Mouse (Mus musculus) hindbrain, postnatal 0 days (tissue): Measurements from ENCODE around the gene Kif26b. TPM values are rescaled to one million over a fixed set of nuclear protein-coding genes. Genes with fewer than 3 reads are reported as not detected.

Experiments used
- ATAC-seq: fragments of 200-750 bp; cut with Nextera tagmentation; 2 replicates; pipeline ENCODE4 v1.8.0; 2017; ENCODE audit warnings: mild to moderate bottlenecking, moderate TSS enrichment, moderate library complexity
- DNase-seq: peaks from one replicate; pipeline ENCODE4 v3.0.0-alpha.2; 2015; ENCODE audit warnings: low spot score
- H3K27ac ChIP-seq: fragments of 300-500 bp; sonication (generic); 2 replicates; pipeline ENCODE4 v1.5.1; 2014; ENCODE audit warnings: mild to moderate bottlenecking
- H3K27me3 ChIP-seq: fragments of 300-500 bp; sonication (generic); 2 replicates; pipeline ENCODE4 v1.6.1; 2014; ENCODE audit warnings: low read length, mixed read lengths; ENCODE audit not compliant: insufficient read depth
- H3K36me3 ChIP-seq: fragments of 300-500 bp; sonication (generic); 2 replicates; pipeline ENCODE4 v1.6.1; 2014; ENCODE audit warnings: low read length, mixed read lengths; ENCODE audit not compliant: insufficient read depth
- H3K4me1 ChIP-seq: fragments of 300-500 bp; sonication (generic); 2 replicates; pipeline ENCODE4 v1.6.1; 2014; ENCODE audit warnings: antibody characterized with exemption, low read length, mixed read lengths; ENCODE audit not compliant: insufficient read depth
- H3K4me2 ChIP-seq: fragments of 300-500 bp; sonication (generic); 2 replicates; pipeline ENCODE4 v1.6.1; 2014; ENCODE audit warnings: low read depth, mild to moderate bottlenecking, low read length, moderate library complexity, mixed read lengths
- H3K4me3 ChIP-seq: fragments of 300-500 bp; sonication (generic); 2 replicates; pipeline ENCODE4 v1.5.1; 2014; ENCODE audit warnings: low read length
- H3K9ac ChIP-seq: fragments of 300-500 bp; sonication (generic); replicated peaks from 2 replicates; pipeline ENCODE4 v1.6.1; 2014; ENCODE audit warnings: mild to moderate bottlenecking, low read length, moderate library complexity, mixed read lengths
- H3K9me3 ChIP-seq: fragments of 300-500 bp; sonication (generic); 2 replicates; pipeline ENCODE4 v1.6.1; 2016; ENCODE audit warnings: low read length, mixed read lengths
- CTCF ChIP-seq: IDR thresholded peaks from 2 replicates; pipeline ENCODE4 v1.5.1; 2016; ENCODE audit warnings: antibody characterized with exemption, control low read depth, low read depth
- WGBS: fragments of 180-500 bp; shearing (Covaris S2); extraction: QIAGEN DNeasy Blood & Tissue Kit; methylation state at CpG from one replicate; pipeline ENCODE4 v1.1.7; 2014; 5-methylcytosine and 5-hydroxymethylcytosine counted together
- polyA plus RNA-seq: library from polyadenylated mRNA; unstranded; fragments of >200 nt; fragmentation: Nextera tagmentation; extraction: Ambion mirVana; gene quantifications from 2 replicates; pipeline ENCODE4 v1.2.1, GENCODE M21; 2015
- total RNA-seq: library from RNA; depleted of rRNA; stranded (reverse); fragments of >200 nt; gene quantifications from 2 replicates; pipeline ENCODE4 v1.2.3, GENCODE M21; 2014

Gene Kif26b
- total and polyA plus RNA-seq, 2 experiments from 2014 or later: 5.8 to 59.7 TPM

GRCm38 (mm10) chr1:178784043-178784442 is 255.1 kb downstream of the Kif26b start:
- no peaks in the 10 kb centered on the region for H3K36me3 ChIP-seq
- 99% methylated on average over 6 of the region's 6 CpGs for WGBS
- ATAC-seq: no peak
- H3K4me2 ChIP-seq: no peak overlapping the region
- no peak overlapping the region for H3K9ac ChIP-seq
- no peaks in the 10 kb centered on the region for H3K27me3 ChIP-seq
- no peaks in the 10 kb centered on the region for H3K9me3 ChIP-seq
- DNase-seq: no peak
- H3K27ac ChIP-seq: no peak overlapping the region
- H3K4me3 ChIP-seq: no peak overlapping the region
- H3K4me1 ChIP-seq: no peaks in the 10 kb centered on the region
- TF ChIP-seq CTCF: no peak

GRCm38 (mm10) chr1:178791266-178791665 is 262.3 kb downstream of the Kif26b start:
- Histone ChIP-seq H3K27ac (no peak overlapping the region), H3K4me3 (no peak overlapping the region), H3K4me1 (no peaks in the 10 kb centered on the region), H3K9me3 (no peaks in the 10 kb centered on the region), H3K4me2 (no peak overlapping the region), H3K27me3 (no peaks in the 10 kb centered on the region), H3K36me3 (no peaks in the 10 kb centered on the region), H3K9ac (no peak overlapping the region)
- TF ChIP-seq CTCF: no peak
- ATAC-seq (no peak), DNase-seq (no peak)
- WGBS: 51% methylated on average over 1 of the region's 1 CpGs

GRCm38 (mm10) chr1:178792726-178793125 is 263.8 kb downstream of the Kif26b start:
- Histone ChIP-seq H3K4me1 (no peaks in the 10 kb centered on the region), H3K4me2 (no peak overlapping the region), H3K36me3 (no peaks in the 10 kb centered on the region), H3K27ac (no peak overlapping the region), H3K27me3 (no peaks in the 10 kb centered on the region), H3K4me3 (no peak overlapping the region), H3K9me3 (no peaks in the 10 kb centered on the region), H3K9ac (no peak overlapping the region)
- ATAC-seq (no peak), DNase-seq (no peak)
- 90% methylated on average over 5 of the region's 5 CpGs for WGBS
- no peak for TF ChIP-seq CTCF

GRCm38 (mm10) chr1:178794866-178795265 is 265.9 kb downstream of the Kif26b start:
- no peak for TF ChIP-seq CTCF

GRCm38 (mm10) chr1:178797388-178797787 is 268.5 kb downstream of the Kif26b start:
- WGBS: 88% methylated on average over 2 of the region's 2 CpGs
- no peak for TF ChIP-seq CTCF
- no peak for DNase-seq
- H3K9me3 ChIP-seq: no peaks in the 10 kb centered on the region
- ATAC-seq: no peak
- no peaks in the 10 kb centered on the region for H3K27me3 ChIP-seq
- H3K27ac ChIP-seq: no peak overlapping the region
- no peak overlapping the region for H3K4me3 ChIP-seq
- no peak overlapping the region for H3K4me2 ChIP-seq
- H3K36me3 ChIP-seq: no peaks in the 10 kb centered on the region
- H3K4me1 ChIP-seq: no peaks in the 10 kb centered on the region; the same call in 1 of the 2 replicates
- H3K9ac ChIP-seq: no peak overlapping the region

More at GRCm38 (mm10) chr1:178794866-178795265, 265.9 kb downstream of the Kif26b start:
- no peak for DNase-seq
- Histone ChIP-seq H3K27ac (no peak overlapping the region), H3K4me3 (no peak overlapping the region), H3K9me3 (no peaks in the 10 kb centered on the region), H3K4me2 (no peak overlapping the region), H3K27me3 (no peaks in the 10 kb centered on the region), H3K36me3 (no peaks in the 10 kb centered on the region), H3K9ac (no peak overlapping the region), H3K4me1 (no peaks in the 10 kb centered on the region; the same call in 1 of the 2 replicates)
- 96% methylated on average over 7 of the region's 7 CpGs for WGBS
- no peak for ATAC-seq

GRCm38 (mm10) chr1:178798333-178798732 is 269.4 kb downstream of the Kif26b start:
- no peaks in the 10 kb centered on the region for H3K27me3 ChIP-seq
- 5% methylated on average over 5 of the region's 5 CpGs for WGBS
- peaks cover 4% of the 10 kb centered on the region; the same call in 1 of the 2 replicates for H3K4me1 ChIP-seq
- no peak for TF ChIP-seq CTCF
- H3K9ac ChIP-seq: 0 out of 2 replicates have a peak overlapping the region, but pooled peaks have one; percentile 21
- H3K9me3 ChIP-seq: no peaks in the 10 kb centered on the region
- ATAC-seq: 0 out of 2 replicates have a peak, but pooled peaks have one; percentile 24
- peak overlapping the region; percentile 49 for H3K4me2 ChIP-seq
- peak overlapping the region; percentile 23 for H3K4me3 ChIP-seq
- H3K36me3 ChIP-seq: no peaks in the 10 kb centered on the region
- no peak overlapping the region for H3K27ac ChIP-seq
- DNase-seq: peak; percentile 45

GRCm38 (mm10) chr1:178798886-178799285 is 270.0 kb downstream of the Kif26b start:
- Histone ChIP-seq H3K9me3 (no peaks in the 10 kb centered on the region), H3K4me1 (peaks cover 4% of the 10 kb centered on the region; the same call in 1 of the 2 replicates), H3K4me2 (peak overlapping the region; percentile 49), H3K9ac (no peak overlapping the region), H3K27ac (no peak overlapping the region; the same call in 1 of the 2 replicates), H3K4me3 (peak overlapping the region; percentile 23; the same call in 1 of the 2 replicates), H3K36me3 (no peaks in the 10 kb centered on the region), H3K27me3 (no peaks in the 10 kb centered on the region)
- no peak for DNase-seq
- WGBS: 53% methylated on average over 8 of the region's 8 CpGs
- no peak for ATAC-seq
- TF ChIP-seq CTCF: no peak
